Mouse (Mus musculus): ENCODE data around the gene Vmac.

The Vmac gene

GRCm38 (mm10) chr17:56686801-56687200 lies 31.0 kb downstream of the Vmac start:
- in situ Hi-C loops (cut with MboI, MseI): no loop called here

- in situ Hi-C loops (cut with MboI, MseI): no loop called here
Observed at GRCm38 (mm10) chr17:56684649-56685048, 33.2 kb downstream of the Vmac start.

- in situ Hi-C loops (cut with MboI, MseI): no loop called here
Observed at GRCm38 (mm10) chr17:56683546-56684140, 34.2 kb downstream of the Vmac start.

GRCm38 (mm10) chr17:56682880-56683279 lies 34.9 kb downstream of the Vmac start:
- in situ Hi-C loops (cut with MboI, MseI): no loop called here

- in situ Hi-C loops (cut with MboI, MseI): no loop called here
Observed at GRCm38 (mm10) chr17:56681791-56682190, 36.0 kb downstream of the Vmac start.

GRCm38 (mm10) chr17:56673647-56674416 lies 44.0 kb downstream of the Vmac start:
- in situ Hi-C loops (cut with MboI, MseI): loop anchor here (5.0 kb wide), 1 partner anchor 87 kb away; no protein-coding TSS in a partner anchor

- in situ Hi-C loops (cut with MboI, MseI): loop anchor here (5.0 kb wide), 1 partner anchor 86 kb away; no protein-coding TSS in a partner anchor
Observed at GRCm38 (mm10) chr17:56672941-56673646, 44.7 kb downstream of the Vmac start, which contains the start of gene Ranbp3. Ranbp3 (plus strand) TSS chr17:56673294.

- in situ Hi-C loops (cut with MboI, MseI): loop anchor here (5.0 kb wide), 2 partner anchors 52 to 82 kb away; no protein-coding TSS in a partner anchor
Observed at GRCm38 (mm10) chr17:56669766-56670165, 48.1 kb downstream of the Vmac start.

- in situ Hi-C loops (cut with MboI, MseI): loop anchor here (5.0 kb wide), 1 partner anchor 51 kb away; no protein-coding TSS in a partner anchor
Observed at GRCm38 (mm10) chr17:56668384-56669144, 49.3 kb downstream of the Vmac start.

GRCm38 (mm10) chr17:56667591-56667990 lies 50.2 kb downstream of the Vmac start:
- in situ Hi-C loops (cut with MboI, MseI): loop anchor here (5.0 kb wide), 1 partner anchor 50 kb away; no protein-coding TSS in a partner anchor

GRCm38 (mm10) chr17:56666384-56666783 lies 51.4 kb downstream of the Vmac start:
- in situ Hi-C loops (cut with MboI, MseI): loop anchor here (5.0 kb wide), 1 partner anchor 49 kb away; no protein-coding TSS in a partner anchor

- in situ Hi-C loops (cut with MboI, MseI): no loop called here
Observed at GRCm38 (mm10) chr17:56664333-56664732, 53.5 kb downstream of the Vmac start.

All from T-helper 1 cell (primary cell).